Mouse (Mus musculus): ENCODE data around the gene Bad. TPM values are rescaled to one million over a fixed set of nuclear protein-coding genes. Genes with fewer than 3 reads are reported as not detected.
A peak's percentile ranks its signal among the peaks of the same experiment; 100 is the strongest.

Gene Bad
- polyA plus RNA-seq, 2 experiments, result 76.5 to 77.5 TPM

- DNase-seq (ENCODE audit: low spot score) (no peak), ATAC-seq (ENCODE audit: low FRiP score, low read depth) (no peak)
- WGBS, result 82% methylated on average over 8 of the region's 8 CpGs
- Histone ChIP-seq H3K27me3 (ENCODE audit: control insufficient read depth, insufficient read depth, low read length) (no peaks in the 10 kb centered on the region), H3K4me2 (replicated peaks; ENCODE audit: low read depth, low read length, severe bottlenecking) (0 out of 2 replicates have a peak overlapping the region, but pooled peaks have one; percentile 81), H3K9ac (ENCODE audit: low read depth, low read length, severe bottlenecking) (no peak overlapping the region), H3K4me3 (replicated peaks; ENCODE audit: low read length) (no peak overlapping the region), H3K4me1 (ENCODE audit: control insufficient read depth, insufficient read depth, low read length) (peaks cover 29% of the 10 kb centered on the region), H3K36me3 (ENCODE audit: control insufficient read depth, insufficient read depth, low read length) (peaks cover 12% of the 10 kb centered on the region), H3K9me3 (ENCODE audit: control insufficient read depth, low read length) (no peaks in the 10 kb centered on the region), H3K27ac (replicated peaks; ENCODE audit: low read depth, low read length) (no peak overlapping the region)
- no peak for TF ChIP-seq POLR2A (IDR thresholded peaks at IDR 0.05; ENCODE audit: borderline replicate concordance, extremely low read depth, insufficient read depth, insufficient read length)
Measured at GRCm38 (mm10) chr19:6994489-6994888, 52.8 kb downstream of the Bad start.

- DNase-seq (ENCODE audit: low spot score), result no peak
- H3K9me3 ChIP-seq (ENCODE audit: control insufficient read depth, low read length), result no peaks in the 10 kb centered on the region
- ATAC-seq (ENCODE audit: low FRiP score, low read depth), result no peak
- H3K4me1 ChIP-seq (ENCODE audit: control insufficient read depth, insufficient read depth, low read length), result peaks cover 29% of the 10 kb centered on the region
- no peak overlapping the region; the same call in 1 of the 2 replicates for H3K27ac ChIP-seq (replicated peaks; ENCODE audit: low read depth, low read length)
- H3K4me3 ChIP-seq (replicated peaks; ENCODE audit: low read length), result peak overlapping the region; percentile 62
- no peak for TF ChIP-seq POLR2A (IDR thresholded peaks at IDR 0.05; ENCODE audit: borderline replicate concordance, extremely low read depth, insufficient read depth, insufficient read length)
- peak overlapping the region; percentile 68 for H3K9ac ChIP-seq (ENCODE audit: low read depth, low read length, severe bottlenecking)
- 46% methylated on average over 21 of the region's 21 CpGs for WGBS
- H3K27me3 ChIP-seq (ENCODE audit: control insufficient read depth, insufficient read depth, low read length), result no peaks in the 10 kb centered on the region
- peaks cover 21% of the 10 kb centered on the region for H3K36me3 ChIP-seq (ENCODE audit: control insufficient read depth, insufficient read depth, low read length)
- peak overlapping the region; percentile 81 for H3K4me2 ChIP-seq (replicated peaks; ENCODE audit: low read depth, low read length, severe bottlenecking)
Measured at GRCm38 (mm10) chr19:6995255-6995991, 53.8 kb downstream of the Bad start.

- 0% methylated on average over 24 of the region's 24 CpGs for WGBS
- Histone ChIP-seq H3K36me3 (ENCODE audit: control insufficient read depth, insufficient read depth, low read length) (peaks cover 22% of the 10 kb centered on the region), H3K4me3 (replicated peaks; ENCODE audit: low read length) (peak within 1 kb of the TSS; percentile 62), H3K9me3 (ENCODE audit: control insufficient read depth, low read length) (no peaks in the 10 kb centered on the region), H3K27me3 (ENCODE audit: control insufficient read depth, insufficient read depth, low read length) (no peaks in the 10 kb centered on the region), H3K4me2 (replicated peaks; ENCODE audit: low read depth, low read length, severe bottlenecking) (peak within 1 kb of the TSS; percentile 81), H3K9ac (ENCODE audit: low read depth, low read length, severe bottlenecking) (peak within 1 kb of the TSS; percentile 68), H3K27ac (replicated peaks; ENCODE audit: low read depth, low read length) (peak within 1 kb of the TSS; percentile 63), H3K4me1 (ENCODE audit: control insufficient read depth, insufficient read depth, low read length) (peaks cover 29% of the 10 kb centered on the region)
- DNase-seq (ENCODE audit: low spot score), result peak; percentile 88
- peak; percentile 80 for ATAC-seq (ENCODE audit: low FRiP score, low read depth)
- peak; percentile 32; the same call in 1 of the 2 replicates for TF ChIP-seq POLR2A (IDR thresholded peaks at IDR 0.05; ENCODE audit: borderline replicate concordance, extremely low read depth, insufficient read depth, insufficient read length)
Measured at GRCm38 (mm10) chr19:6996006-6996405, 54.3 kb downstream of the Bad start, which contains the start of the genes Nudt22 and Trpt1. Gene Nudt22, minus strand, starts transcription at chr19:6996117. Gene Trpt1, plus strand, starts transcription at chr19:6996131.

GRCm38 (mm10) chr19:6997721-6998290 is 56.1 kb downstream of the Bad start:
- no peak overlapping the region for H3K9ac ChIP-seq (ENCODE audit: low read depth, low read length, severe bottlenecking)
- no peaks in the 10 kb centered on the region for H3K9me3 ChIP-seq (ENCODE audit: control insufficient read depth, low read length)
- H3K4me2 ChIP-seq (replicated peaks; ENCODE audit: low read depth, low read length, severe bottlenecking), result no peak overlapping the region
- peaks cover 22% of the 10 kb centered on the region for H3K4me1 ChIP-seq (ENCODE audit: control insufficient read depth, insufficient read depth, low read length)
- H3K27me3 ChIP-seq (ENCODE audit: control insufficient read depth, insufficient read depth, low read length), result no peaks in the 10 kb centered on the region
- no peak overlapping the region for H3K4me3 ChIP-seq (replicated peaks; ENCODE audit: low read length)
- DNase-seq (ENCODE audit: low spot score) (no peak), ATAC-seq (ENCODE audit: low FRiP score, low read depth) (no peak)
- no peak for TF ChIP-seq POLR2A (IDR thresholded peaks at IDR 0.05; ENCODE audit: borderline replicate concordance, extremely low read depth, insufficient read depth, insufficient read length)
- no peak overlapping the region for H3K27ac ChIP-seq (replicated peaks; ENCODE audit: low read depth, low read length)
- peaks cover 22% of the 10 kb centered on the region for H3K36me3 ChIP-seq (ENCODE audit: control insufficient read depth, insufficient read depth, low read length)
- 79% methylated on average over 9 of the region's 9 CpGs for WGBS

GRCm38 (mm10) chr19:6999360-7000063 is 57.9 kb downstream of the Bad start:
- peaks cover 17% of the 10 kb centered on the region for H3K4me1 ChIP-seq (ENCODE audit: control insufficient read depth, insufficient read depth, low read length)
- H3K4me3 ChIP-seq (replicated peaks; ENCODE audit: low read length), result no peak overlapping the region
- ATAC-seq (ENCODE audit: low FRiP score, low read depth) (no peak), DNase-seq (ENCODE audit: low spot score) (no peak)
- H3K9ac ChIP-seq (ENCODE audit: low read depth, low read length, severe bottlenecking), result no peak overlapping the region
- H3K27me3 ChIP-seq (ENCODE audit: control insufficient read depth, insufficient read depth, low read length), result no peaks in the 10 kb centered on the region
- TF ChIP-seq POLR2A (IDR thresholded peaks at IDR 0.05; ENCODE audit: borderline replicate concordance, extremely low read depth, insufficient read depth, insufficient read length), result no peak
- peaks cover 22% of the 10 kb centered on the region for H3K36me3 ChIP-seq (ENCODE audit: control insufficient read depth, insufficient read depth, low read length)
- H3K27ac ChIP-seq (replicated peaks; ENCODE audit: low read depth, low read length), result no peak overlapping the region
- H3K4me2 ChIP-seq (replicated peaks; ENCODE audit: low read depth, low read length, severe bottlenecking), result no peak overlapping the region
- WGBS, result 94% methylated on average over 19 of the region's 19 CpGs
- no peaks in the 10 kb centered on the region for H3K9me3 ChIP-seq (ENCODE audit: control insufficient read depth, low read length)

Small RNA genes lying within 50 kb of the gene (microRNA-seq; reads per million reads assigned to microRNA genes)
- gene Mir6990, result 1.1 reads per million

Other genes starting within 250 kb of the Bad start
- 19.4 and 22.9 TPM in 2 replicates for gene Rps6ka4, start 101.2 kb upstream of the Bad start, polyA plus RNA-seq (2012; rRNA removed)
- 25.2 and 27.4 TPM in 2 replicates for gene Rps6ka4, start 101.2 kb upstream of the Bad start, polyA plus RNA-seq (2014; fragmentation: Nextera tagmentation; extraction: Ambion mirVana)
- gene Ccdc88b, start 83.7 kb upstream of the Bad start, polyA plus RNA-seq (2012; rRNA removed), result 1.8 and 2.2 TPM in 2 replicates
- gene Ccdc88b, start 83.7 kb upstream of the Bad start, polyA plus RNA-seq (2014; fragmentation: Nextera tagmentation; extraction: Ambion mirVana), result 0.69 and 0.75 TPM in 2 replicates
- 163 and 164 TPM in 2 replicates for gene Trmt112, start 32.2 kb upstream of the Bad start, polyA plus RNA-seq (2012; rRNA removed)
- gene Trmt112, start 32.2 kb upstream of the Bad start, polyA plus RNA-seq (2014; fragmentation: Nextera tagmentation; extraction: Ambion mirVana), result 163 and 167 TPM in 2 replicates
- 145 and 173 TPM in 2 replicates for gene Prdx5, start 31.8 kb upstream of the Bad start, polyA plus RNA-seq (2012; rRNA removed)
- 245 and 269 TPM in 2 replicates for gene Prdx5, start 31.8 kb upstream of the Bad start, polyA plus RNA-seq (2014; fragmentation: Nextera tagmentation; extraction: Ambion mirVana)
- 20.3 and 25.5 TPM in 2 replicates for gene Esrra, start 20.0 kb upstream of the Bad start, polyA plus RNA-seq (2012; rRNA removed)
- 3.4 and 5.1 TPM in 2 replicates for gene Esrra, start 20.0 kb upstream of the Bad start, polyA plus RNA-seq (2014; fragmentation: Nextera tagmentation; extraction: Ambion mirVana)
- 2.8 and 5.6 TPM in 2 replicates for gene Catsperz, start 16.5 kb upstream of the Bad start, polyA plus RNA-seq (2012; rRNA removed)
- gene Catsperz, start 16.5 kb upstream of the Bad start, polyA plus RNA-seq (2014; fragmentation: Nextera tagmentation; extraction: Ambion mirVana), result 3.6 and 5.4 TPM in 2 replicates
- gene Kcnk4, start 7.3 kb upstream of the Bad start, polyA plus RNA-seq (2012; rRNA removed), result 0.91 and 1.1 TPM in 2 replicates
- 1.1 TPM in 2 replicates for gene Kcnk4, start 7.3 kb upstream of the Bad start, polyA plus RNA-seq (2014; fragmentation: Nextera tagmentation; extraction: Ambion mirVana)
- 56.8 and 72.3 TPM in 2 replicates for gene Gpr137, start 619 bp downstream of the Bad start, polyA plus RNA-seq (2012; rRNA removed)
- gene Gpr137, start 619 bp downstream of the Bad start, polyA plus RNA-seq (2014; fragmentation: Nextera tagmentation; extraction: Ambion mirVana), result 28.5 and 31.8 TPM in 2 replicates
- 277 and 304 TPM in 2 replicates for gene Ppp1r14b, start 33.1 kb downstream of the Bad start, polyA plus RNA-seq (2012; rRNA removed)
- gene Ppp1r14b, start 33.1 kb downstream of the Bad start, polyA plus RNA-seq (2014; fragmentation: Nextera tagmentation; extraction: Ambion mirVana), result 249 and 282 TPM in 2 replicates
- gene Plcb3, start 34.6 kb downstream of the Bad start, polyA plus RNA-seq (2012; rRNA removed), result 80.6 and 102 TPM in 2 replicates
- 36.6 and 42.4 TPM in 2 replicates for gene Plcb3, start 34.6 kb downstream of the Bad start, polyA plus RNA-seq (2014; fragmentation: Nextera tagmentation; extraction: Ambion mirVana)
- 39.9 and 73.3 TPM in 2 replicates for gene Fkbp2, start 38.6 kb downstream of the Bad start, polyA plus RNA-seq (2012; rRNA removed)
- gene Fkbp2, start 38.6 kb downstream of the Bad start, polyA plus RNA-seq (2014; fragmentation: Nextera tagmentation; extraction: Ambion mirVana), result 71.5 and 80.5 TPM in 2 replicates
- 46.7 and 55.7 TPM in 2 replicates for gene Vegfb, start 45.8 kb downstream of the Bad start, polyA plus RNA-seq (2012; rRNA removed)
- gene Vegfb, start 45.8 kb downstream of the Bad start, polyA plus RNA-seq (2014; fragmentation: Nextera tagmentation; extraction: Ambion mirVana), result 44.9 and 54.5 TPM in 2 replicates
- gene Dnajc4, start 50.7 kb downstream of the Bad start, polyA plus RNA-seq (2012; rRNA removed), result 32.4 and 38.0 TPM in 2 replicates
- 24.4 and 26.8 TPM in 2 replicates for gene Dnajc4, start 50.7 kb downstream of the Bad start, polyA plus RNA-seq (2014; fragmentation: Nextera tagmentation; extraction: Ambion mirVana)
- 22.1 and 27.7 TPM in 2 replicates for gene Nudt22, start 54.3 kb downstream of the Bad start, polyA plus RNA-seq (2012; rRNA removed)
- gene Nudt22, start 54.3 kb downstream of the Bad start, polyA plus RNA-seq (2014; fragmentation: Nextera tagmentation; extraction: Ambion mirVana), result 21.5 and 21.9 TPM in 2 replicates
- gene Trpt1, start 54.3 kb downstream of the Bad start, polyA plus RNA-seq (2012; rRNA removed), result 15.1 and 19.9 TPM in 2 replicates
- 10.7 and 12.0 TPM in 2 replicates for gene Trpt1, start 54.3 kb downstream of the Bad start, polyA plus RNA-seq (2014; fragmentation: Nextera tagmentation; extraction: Ambion mirVana)
- gene Fermt3, start 77.6 kb downstream of the Bad start, polyA plus RNA-seq (2012; rRNA removed), result 10.1 and 13.1 TPM in 2 replicates
- 10.2 and 10.8 TPM in 2 replicates for gene Fermt3, start 77.6 kb downstream of the Bad start, polyA plus RNA-seq (2014; fragmentation: Nextera tagmentation; extraction: Ambion mirVana)
- 124 and 170 TPM in 2 replicates for gene Stip1, start 98.1 kb downstream of the Bad start, polyA plus RNA-seq (2012; rRNA removed)
- gene Stip1, start 98.1 kb downstream of the Bad start, polyA plus RNA-seq (2014; fragmentation: Nextera tagmentation; extraction: Ambion mirVana), result 200 and 205 TPM in 2 replicates
- gene Macrod1, start 114.9 kb downstream of the Bad start, polyA plus RNA-seq (2012; rRNA removed), result 24.6 and 27.4 TPM in 2 replicates
- gene Macrod1, start 114.9 kb downstream of the Bad start, polyA plus RNA-seq (2014; fragmentation: Nextera tagmentation; extraction: Ambion mirVana), result 16.6 and 19.7 TPM in 2 replicates
- 2.2 and 3.2 TPM in 2 replicates for gene Flrt1, start 163.9 kb downstream of the Bad start, polyA plus RNA-seq (2012; rRNA removed)
- gene Flrt1, start 163.9 kb downstream of the Bad start, polyA plus RNA-seq (2014; fragmentation: Nextera tagmentation; extraction: Ambion mirVana), result 8.5 and 9.6 TPM in 2 replicates

Data from limb, embryonic 14.5 days (tissue).